Mouse (Mus musculus): ENCODE results near the gene Spon1. TPM values are rescaled to one million over a fixed set of nuclear protein-coding genes. Genes with fewer than 3 reads are reported as not detected.

The Spon1 gene
- polyA plus RNA-seq, 1 experiment from 2014 or later, result 30.2 TPM

- 75% methylated on average over 5 of the region's 5 CpGs for WGBS
- no peak for ATAC-seq (ENCODE audit: insufficient number of reproducible peaks, low FRiP score, low TSS enrichment, low read depth)
Measured at GRCm38 (mm10) chr7:114007565-114007964, 241.8 kb downstream of the Spon1 start.

GRCm38 (mm10) chr7:114011726-114012443 is 246.1 kb downstream of the Spon1 start:
- H3K4me2 ChIP-seq (replicated peaks), result no peak overlapping the region
- 61% methylated on average over 9 of the region's 9 CpGs for WGBS
- H3K4me3 ChIP-seq (replicated peaks), result no peak overlapping the region
- no peaks in the 10 kb centered on the region for H3K36me3 ChIP-seq
- no peaks in the 10 kb centered on the region for H3K27me3 ChIP-seq
- ATAC-seq (ENCODE audit: insufficient number of reproducible peaks, low FRiP score, low TSS enrichment, low read depth), result no peak
- H3K27ac ChIP-seq (replicated peaks), result no peak overlapping the region
- no peaks in the 10 kb centered on the region for H3K9me3 ChIP-seq (replicated peaks)
- H3K9ac ChIP-seq, result no peak overlapping the region
- no peaks in the 10 kb centered on the region for H3K4me1 ChIP-seq

More at GRCm38 (mm10) chr7:114007565-114007964, 241.8 kb downstream of the Spon1 start:
- no peaks in the 10 kb centered on the region for H3K4me1 ChIP-seq
- H3K27me3 ChIP-seq, result no peaks in the 10 kb centered on the region
- no peak overlapping the region for H3K9ac ChIP-seq
- no peak overlapping the region for H3K4me2 ChIP-seq (replicated peaks)
- H3K27ac ChIP-seq (replicated peaks), result no peak overlapping the region
- no peaks in the 10 kb centered on the region for H3K9me3 ChIP-seq (replicated peaks)
- H3K4me3 ChIP-seq (replicated peaks), result no peak overlapping the region
- no peaks in the 10 kb centered on the region for H3K36me3 ChIP-seq

- Histone ChIP-seq H3K9me3 (replicated peaks) (no peaks in the 10 kb centered on the region), H3K36me3 (no peaks in the 10 kb centered on the region), H3K4me1 (no peaks in the 10 kb centered on the region), H3K27me3 (no peaks in the 10 kb centered on the region), H3K4me2 (replicated peaks) (no peak overlapping the region), H3K9ac (no peak overlapping the region), H3K27ac (replicated peaks) (no peak overlapping the region), H3K4me3 (replicated peaks) (no peak overlapping the region)
- no peak for ATAC-seq (ENCODE audit: insufficient number of reproducible peaks, low FRiP score, low TSS enrichment, low read depth)
- WGBS, result 77% methylated on average over 8 of the region's 8 CpGs
Measured at GRCm38 (mm10) chr7:114016001-114016949, 250.5 kb downstream of the Spon1 start.

GRCm38 (mm10) chr7:114018861-114019260 is 253.1 kb downstream of the Spon1 start:
- Histone ChIP-seq H3K9ac (no peak overlapping the region), H3K9me3 (replicated peaks) (no peaks in the 10 kb centered on the region), H3K36me3 (no peaks in the 10 kb centered on the region), H3K27ac (replicated peaks) (no peak overlapping the region), H3K4me3 (replicated peaks) (no peak overlapping the region), H3K27me3 (no peaks in the 10 kb centered on the region), H3K4me1 (no peaks in the 10 kb centered on the region), H3K4me2 (replicated peaks) (no peak overlapping the region)
- WGBS, result 76% methylated on average over 3 of the region's 3 CpGs
- no peak for ATAC-seq (ENCODE audit: insufficient number of reproducible peaks, low FRiP score, low TSS enrichment, low read depth)

- WGBS, result 7% methylated on average over 11 of the region's 11 CpGs
- no peak for ATAC-seq (ENCODE audit: insufficient number of reproducible peaks, low FRiP score, low TSS enrichment, low read depth)
- no peaks in the 10 kb centered on the region for H3K4me1 ChIP-seq
- H3K4me2 ChIP-seq (replicated peaks), result peak overlapping the region; percentile 62
- no peaks in the 10 kb centered on the region for H3K36me3 ChIP-seq
- H3K4me3 ChIP-seq (replicated peaks), result peak overlapping the region; percentile 51
- H3K27me3 ChIP-seq, result no peaks in the 10 kb centered on the region
- H3K27ac ChIP-seq (replicated peaks), result 0 out of 2 replicates have a peak overlapping the region, but pooled peaks have one; percentile 34
- H3K9me3 ChIP-seq (replicated peaks), result no peaks in the 10 kb centered on the region
- H3K9ac ChIP-seq, result 0 out of 2 replicates have a peak overlapping the region, but pooled peaks have one; percentile 12
Measured at GRCm38 (mm10) chr7:114020057-114020703, 254.4 kb downstream of the Spon1 start.

- H3K9me3 ChIP-seq (replicated peaks), result no peaks in the 10 kb centered on the region
- peak overlapping the region; percentile 51 for H3K4me3 ChIP-seq (replicated peaks)
- ATAC-seq (ENCODE audit: insufficient number of reproducible peaks, low FRiP score, low TSS enrichment, low read depth), result no peak; the same call in 1 of the 2 replicates
- peak overlapping the region; percentile 62 for H3K4me2 ChIP-seq (replicated peaks)
- WGBS, result 3% methylated on average over 11 of the region's 11 CpGs
- H3K9ac ChIP-seq, result 0 out of 2 replicates have a peak overlapping the region, but pooled peaks have one; percentile 12
- H3K27ac ChIP-seq (replicated peaks), result 0 out of 2 replicates have a peak overlapping the region, but pooled peaks have one; percentile 34
- H3K4me1 ChIP-seq, result no peaks in the 10 kb centered on the region
- H3K27me3 ChIP-seq, result no peaks in the 10 kb centered on the region
- no peaks in the 10 kb centered on the region for H3K36me3 ChIP-seq
Measured at GRCm38 (mm10) chr7:114020704-114021093, 254.9 kb downstream of the Spon1 start.

GRCm38 (mm10) chr7:114026923-114027322 is 261.1 kb downstream of the Spon1 start:
- no peak overlapping the region for H3K9ac ChIP-seq
- H3K36me3 ChIP-seq, result no peaks in the 10 kb centered on the region
- WGBS, result 83% methylated on average over 8 of the region's 8 CpGs
- no peaks in the 10 kb centered on the region for H3K27me3 ChIP-seq
- H3K4me1 ChIP-seq, result no peaks in the 10 kb centered on the region
- no peak overlapping the region for H3K27ac ChIP-seq (replicated peaks)
- ATAC-seq (ENCODE audit: insufficient number of reproducible peaks, low FRiP score, low TSS enrichment, low read depth), result no peak
- no peaks in the 10 kb centered on the region for H3K9me3 ChIP-seq (replicated peaks)
- H3K4me3 ChIP-seq (replicated peaks), result no peak overlapping the region
- H3K4me2 ChIP-seq (replicated peaks), result no peak overlapping the region

GRCm38 (mm10) chr7:114027406-114027805 is 261.6 kb downstream of the Spon1 start:
- Histone ChIP-seq H3K9ac (no peak overlapping the region), H3K4me2 (replicated peaks) (no peak overlapping the region), H3K36me3 (no peaks in the 10 kb centered on the region), H3K4me3 (replicated peaks) (no peak overlapping the region), H3K4me1 (no peaks in the 10 kb centered on the region), H3K27me3 (no peaks in the 10 kb centered on the region), H3K27ac (replicated peaks) (no peak overlapping the region), H3K9me3 (replicated peaks) (no peaks in the 10 kb centered on the region)
- no peak for ATAC-seq (ENCODE audit: insufficient number of reproducible peaks, low FRiP score, low TSS enrichment, low read depth)
- 86% methylated on average over 3 of the region's 3 CpGs for WGBS

- no peak overlapping the region for H3K4me2 ChIP-seq (replicated peaks)
- no peaks in the 10 kb centered on the region for H3K27me3 ChIP-seq
- H3K4me3 ChIP-seq (replicated peaks), result no peak overlapping the region
- 95% methylated on average over 5 of the region's 5 CpGs for WGBS
- no peak for ATAC-seq (ENCODE audit: insufficient number of reproducible peaks, low FRiP score, low TSS enrichment, low read depth)
- no peak overlapping the region for H3K27ac ChIP-seq (replicated peaks)
- H3K9ac ChIP-seq, result no peak overlapping the region
- H3K36me3 ChIP-seq, result no peaks in the 10 kb centered on the region
- H3K9me3 ChIP-seq (replicated peaks), result no peaks in the 10 kb centered on the region
- H3K4me1 ChIP-seq, result no peaks in the 10 kb centered on the region
Measured at GRCm38 (mm10) chr7:114028828-114029227, 263.0 kb downstream of the Spon1 start.

GRCm38 (mm10) chr7:114029596-114029995 is 263.8 kb downstream of the Spon1 start:
- Histone ChIP-seq H3K27ac (replicated peaks) (no peak overlapping the region), H3K27me3 (no peaks in the 10 kb centered on the region), H3K9me3 (replicated peaks) (no peaks in the 10 kb centered on the region), H3K4me2 (replicated peaks) (no peak overlapping the region), H3K9ac (no peak overlapping the region), H3K36me3 (no peaks in the 10 kb centered on the region), H3K4me1 (no peaks in the 10 kb centered on the region), H3K4me3 (replicated peaks) (no peak overlapping the region)
- 80% methylated on average over 6 of the region's 6 CpGs for WGBS
- no peak for ATAC-seq (ENCODE audit: insufficient number of reproducible peaks, low FRiP score, low TSS enrichment, low read depth)

- Histone ChIP-seq H3K36me3 (peaks cover 7% of the 10 kb centered on the region; the same call in 1 of the 2 replicates), H3K4me3 (replicated peaks) (no peak overlapping the region), H3K9ac (no peak overlapping the region), H3K4me2 (replicated peaks) (no peak overlapping the region), H3K9me3 (replicated peaks) (no peaks in the 10 kb centered on the region), H3K4me1 (peaks cover 3% of the 10 kb centered on the region; the same call in 1 of the 2 replicates), H3K27me3 (no peaks in the 10 kb centered on the region), H3K27ac (replicated peaks) (no peak overlapping the region)
- WGBS, result 73% methylated on average over 4 of the region's 4 CpGs
- no peak for ATAC-seq (ENCODE audit: insufficient number of reproducible peaks, low FRiP score, low TSS enrichment, low read depth)
Measured at GRCm38 (mm10) chr7:114037237-114037636, 271.4 kb downstream of the Spon1 start.
